Mouse (Mus musculus) intestine, embryonic 16.5 days (tissue): ENCODE results near the gene Zan. TPM values are rescaled to one million over a fixed set of nuclear protein-coding genes. Genes with fewer than 3 reads are reported as not detected.

Experiments
- ATAC-seq: fragments of 200-750 bp; cut with Nextera tagmentation; 2 replicates; pipeline ENCODE4 v1.8.0; 2017; ENCODE audit warnings: moderate TSS enrichment, moderate library complexity
- H3K27ac ChIP-seq: fragments of 300-500 bp; sonication (generic); 2 replicates; pipeline ENCODE4 v1.5.1; 2014; ENCODE audit warnings: mild to moderate bottlenecking, low read length
- H3K27me3 ChIP-seq: fragments of 300-500 bp; sonication (generic); replicated peaks from 2 replicates; pipeline ENCODE4 v1.6.1; 2014; ENCODE audit warnings: low read length, control low read depth, mixed read lengths; ENCODE audit not compliant: control insufficient read depth, insufficient read depth
- H3K36me3 ChIP-seq: fragments of 300-500 bp; sonication (generic); 2 replicates; pipeline ENCODE4 v1.6.1; 2014; ENCODE audit warnings: low read length, control low read depth; ENCODE audit not compliant: control insufficient read depth, insufficient read depth
- H3K4me1 ChIP-seq: fragments of 300-500 bp; sonication (generic); 2 replicates; pipeline ENCODE4 v1.6.1; 2014; ENCODE audit warnings: low read length, control low read depth, mixed read lengths; ENCODE audit not compliant: control insufficient read depth, insufficient read depth
- H3K4me2 ChIP-seq: fragments of 300-500 bp; sonication (generic); 2 replicates; pipeline ENCODE4 v1.6.1; 2014; ENCODE audit warnings: low read depth, low read length, control low read depth
- H3K4me3 ChIP-seq: fragments of 300-500 bp; sonication (generic); 2 replicates; pipeline ENCODE4 v1.5.1; 2014; ENCODE audit warnings: mild to moderate bottlenecking, low read length
- H3K9ac ChIP-seq: fragments of 300-500 bp; sonication (generic); 2 replicates; pipeline ENCODE4 v1.6.1; 2014; ENCODE audit warnings: low read depth, low read length
- H3K9me3 ChIP-seq: fragments of 300-500 bp; sonication (generic); 2 replicates; pipeline ENCODE4 v1.6.1; 2016; ENCODE audit warnings: low read length, control low read depth; ENCODE audit not compliant: control insufficient read depth
- WGBS: fragments of 180-500 bp; shearing (Covaris S2); extraction: QIAGEN DNeasy Blood & Tissue Kit; methylation state at CpG from one replicate; pipeline ENCODE4 v1.1.7; 2014; 5-methylcytosine and 5-hydroxymethylcytosine counted together
- polyA plus RNA-seq: library from polyadenylated mRNA; unstranded; fragments of >200 nt; fragmentation: Nextera tagmentation; extraction: Ambion mirVana; gene quantifications from 2 replicates; pipeline ENCODE4 v1.2.1, GENCODE M21; 2015

Gene Zan
- polyA plus RNA-seq, 1 experiment from 2014 or later = 0.89 TPM

DNA sequence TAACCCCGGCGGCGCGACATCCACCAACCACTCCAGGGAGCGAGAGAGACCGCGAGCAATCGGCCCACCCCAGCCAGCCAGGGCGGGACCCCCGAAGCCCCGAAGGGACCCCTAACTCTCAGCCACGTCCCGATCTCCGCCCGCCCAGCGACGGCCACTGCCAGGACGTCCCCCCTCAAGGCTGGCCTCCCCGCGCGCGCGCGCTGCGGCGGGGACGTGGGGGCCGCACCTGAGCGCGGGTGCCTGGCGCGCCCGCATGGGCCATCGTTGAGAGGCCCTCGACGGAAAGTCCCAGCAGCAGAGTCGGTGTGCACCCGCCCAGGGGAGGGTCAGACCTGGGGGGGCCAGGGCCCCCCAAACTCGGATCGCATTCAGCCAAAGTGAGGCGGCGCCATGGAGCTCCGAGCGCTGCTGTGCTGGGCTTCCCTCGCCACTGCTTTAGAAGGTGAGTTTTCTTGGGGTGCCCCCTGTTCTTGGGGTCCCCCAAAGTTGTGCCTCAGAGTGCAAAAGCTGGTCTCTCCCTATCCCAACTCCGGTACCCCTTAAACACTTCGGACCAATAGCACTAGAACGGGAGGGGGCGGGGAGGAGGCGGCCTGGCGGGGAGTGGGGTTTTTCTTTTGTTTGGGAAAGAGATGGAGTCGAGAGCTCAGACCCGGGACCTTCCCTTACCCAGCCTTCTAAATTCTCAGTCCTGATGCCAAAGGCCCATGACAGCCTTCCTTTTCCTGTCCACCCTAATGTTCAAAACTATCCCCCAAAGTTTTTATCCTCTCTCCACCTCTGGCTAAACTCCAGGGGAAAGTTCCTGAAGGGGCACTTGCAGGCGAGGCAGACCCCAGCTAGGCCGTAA lies 126.4 kb downstream of the Zan start:
- peak overlapping the region; percentile 95 for H3K9ac ChIP-seq
- peaks cover 5% of the 10 kb centered on the region; the same call in 1 of the 2 replicates for H3K36me3 ChIP-seq
- no peaks in the 10 kb centered on the region for H3K27me3 ChIP-seq
- peak overlapping the region; percentile 98 for H3K27ac ChIP-seq
- H3K4me1 ChIP-seq = peaks cover 42% of the 10 kb centered on the region
- WGBS = under 1% methylated on average over 55 of the region's 55 CpGs
- peak overlapping the region; percentile 84 for H3K4me2 ChIP-seq
- peak overlapping the region; percentile 74 for H3K4me3 ChIP-seq
- H3K9me3 ChIP-seq = no peaks in the 10 kb centered on the region
- ATAC-seq = peak; percentile 41

DNA sequence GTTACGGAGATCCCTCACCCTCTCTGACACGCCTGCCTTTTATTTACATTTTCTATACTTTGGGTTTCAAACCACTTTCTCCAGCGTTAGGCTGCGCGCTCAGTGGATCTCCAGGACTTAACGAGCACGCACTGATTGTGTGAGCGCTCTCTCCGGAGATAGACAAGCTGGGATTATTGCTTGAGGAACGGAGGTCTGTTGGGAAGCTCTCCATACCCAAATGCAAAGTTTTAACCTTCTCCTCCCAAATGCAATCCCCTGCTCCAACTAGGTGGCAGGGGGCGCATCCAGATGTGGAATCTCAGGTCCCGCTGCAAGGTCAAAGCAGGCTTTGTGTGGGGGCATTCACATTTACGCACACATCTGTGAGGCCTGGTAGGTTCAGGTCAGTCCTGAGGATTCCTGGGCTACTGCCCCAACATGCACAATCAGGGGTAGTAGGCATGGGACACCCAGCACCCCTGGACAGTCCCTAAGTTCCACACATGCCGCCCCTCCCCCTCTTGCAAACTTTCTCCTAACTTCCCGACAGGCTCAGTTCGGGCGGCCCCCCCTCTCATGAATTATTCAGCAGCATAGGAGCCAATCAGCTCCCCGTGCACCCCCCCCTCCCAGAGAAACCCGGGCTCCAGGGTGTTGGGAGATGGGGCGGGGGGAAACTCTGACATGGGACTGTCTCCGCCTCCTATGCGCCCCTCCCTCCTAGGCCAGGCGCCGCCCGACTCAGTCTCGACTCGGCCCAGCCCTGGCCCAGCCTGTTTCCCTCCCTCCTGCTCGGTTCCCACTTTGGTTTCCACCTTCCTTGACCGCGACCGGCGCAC lies 127.3 kb downstream of the Zan start, which contains the start of gene Ephb4:
TSS of gene Ephb4 (plus strand) at position 726 of the 821 bp plus-strand sequence.
- Histone ChIP-seq H3K27me3 (no peaks in the 10 kb centered on the region), H3K36me3 (no peaks in the 10 kb centered on the region), H3K4me1 (peaks cover 49% of the 10 kb centered on the region), H3K9ac (peak within 1 kb of the TSS; percentile 95), H3K4me3 (peak within 1 kb of the TSS; percentile 74), H3K4me2 (peak within 1 kb of the TSS; percentile 84), H3K27ac (peak within 1 kb of the TSS; percentile 98), H3K9me3 (no peaks in the 10 kb centered on the region)
- ATAC-seq = peak; percentile 92
- under 1% methylated on average over 32 of the region's 32 CpGs for WGBS

DNA sequence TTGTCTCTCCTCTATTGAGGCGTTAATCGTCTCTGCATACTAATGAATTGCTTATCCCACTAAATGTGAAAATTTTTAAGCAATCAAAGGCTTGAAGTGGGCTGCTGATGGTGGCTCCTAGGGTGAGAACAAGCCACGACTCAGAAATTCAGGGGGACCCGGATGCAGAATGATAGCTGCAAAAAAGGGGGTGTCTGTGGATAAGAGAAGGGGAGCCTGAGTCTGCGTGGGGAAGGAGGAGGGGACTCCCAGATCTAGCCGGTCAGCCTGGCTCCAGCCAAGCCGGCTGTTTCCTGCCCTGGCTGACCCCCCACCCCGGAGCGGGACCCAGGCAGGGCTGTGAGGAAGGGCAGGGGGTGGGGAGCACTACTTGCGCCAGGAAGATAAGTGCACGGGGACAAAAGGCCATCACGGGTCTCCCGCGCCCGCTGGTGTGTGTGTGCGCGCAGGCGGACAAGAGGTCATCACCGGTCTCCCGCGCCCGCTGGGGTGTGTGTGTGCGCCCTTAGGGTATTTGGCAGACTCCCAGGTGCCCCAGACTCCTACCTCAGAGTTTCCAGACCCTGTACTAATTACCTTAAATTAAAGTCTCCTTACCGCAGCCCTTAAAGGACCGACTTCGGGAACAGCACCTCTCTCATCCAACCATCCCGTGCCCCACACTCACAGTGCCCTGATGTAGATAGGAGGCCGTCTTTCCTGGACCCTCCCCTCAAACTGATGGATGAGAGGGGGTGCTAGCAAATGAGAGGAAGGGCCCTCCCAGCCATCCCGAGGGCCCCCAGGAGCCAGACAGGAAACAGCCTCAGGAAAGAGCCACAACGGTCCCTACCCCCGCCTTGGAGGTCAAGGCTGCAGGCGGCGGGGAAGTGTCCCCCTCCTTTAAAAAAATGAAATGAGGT lies 128.1 kb downstream of the Zan start:
- no peaks in the 10 kb centered on the region for H3K36me3 ChIP-seq
- H3K27ac ChIP-seq = peak overlapping the region; percentile 98
- no peaks in the 10 kb centered on the region for H3K9me3 ChIP-seq
- peak overlapping the region; percentile 74 for H3K4me3 ChIP-seq
- 1% methylated on average over 33 of the region's 33 CpGs for WGBS
- peak overlapping the region; percentile 84 for H3K4me2 ChIP-seq
- H3K27me3 ChIP-seq = no peaks in the 10 kb centered on the region
- ATAC-seq = no peak
- H3K4me1 ChIP-seq = peaks cover 49% of the 10 kb centered on the region
- peak overlapping the region; percentile 67 for H3K9ac ChIP-seq

GRCm38 (mm10) chr5:137347856-137348255 lies 129.0 kb downstream of the Zan start:
- H3K36me3 ChIP-seq = no peaks in the 10 kb centered on the region
- ATAC-seq = no peak
- H3K27ac ChIP-seq = peak overlapping the region; percentile 98
- H3K9ac ChIP-seq = peak overlapping the region; percentile 67
- H3K9me3 ChIP-seq = no peaks in the 10 kb centered on the region
- H3K4me3 ChIP-seq = no peak overlapping the region; the same call in 1 of the 2 replicates
- peak overlapping the region; percentile 84 for H3K4me2 ChIP-seq
- 14% methylated on average over 7 of the region's 7 CpGs for WGBS
- peaks cover 48% of the 10 kb centered on the region for H3K4me1 ChIP-seq
- H3K27me3 ChIP-seq = no peaks in the 10 kb centered on the region

GRCm38 (mm10) chr5:137346983-137347382 lies 129.9 kb downstream of the Zan start:
- H3K27ac ChIP-seq = peak overlapping the region; percentile 92
- H3K4me1 ChIP-seq = peaks cover 43% of the 10 kb centered on the region
- no peak overlapping the region for H3K4me3 ChIP-seq
- 0 out of 2 replicates have a peak overlapping the region, but pooled peaks have one; percentile 10 for H3K4me2 ChIP-seq
- 67% methylated on average over 4 of the region's 4 CpGs for WGBS
- H3K9me3 ChIP-seq = no peaks in the 10 kb centered on the region
- no peaks in the 10 kb centered on the region for H3K36me3 ChIP-seq
- H3K27me3 ChIP-seq = no peaks in the 10 kb centered on the region
- no peak for ATAC-seq
- 0 out of 2 replicates have a peak overlapping the region, but pooled peaks have one; percentile 45 for H3K9ac ChIP-seq

- peak overlapping the region; percentile 45; the same call in 1 of the 2 replicates for H3K9ac ChIP-seq
- H3K27ac ChIP-seq = peak overlapping the region; percentile 92
- peak overlapping the region; percentile 15; the same call in 1 of the 2 replicates for H3K4me3 ChIP-seq
- no peaks in the 10 kb centered on the region for H3K9me3 ChIP-seq
- H3K4me2 ChIP-seq = peak overlapping the region; percentile 41
- H3K36me3 ChIP-seq = no peaks in the 10 kb centered on the region
- WGBS = 50% methylated on average over 1 of the region's 1 CpGs
- no peaks in the 10 kb centered on the region for H3K27me3 ChIP-seq
- no peak for ATAC-seq
- H3K4me1 ChIP-seq = peaks cover 37% of the 10 kb centered on the region
Measured at GRCm38 (mm10) chr5:137346388-137346787, 130.5 kb downstream of the Zan start.

GRCm38 (mm10) chr5:137345821-137346220 lies 131.0 kb downstream of the Zan start:
- peak overlapping the region; percentile 41 for H3K4me2 ChIP-seq
- H3K27ac ChIP-seq = peak overlapping the region; percentile 92
- peaks cover 36% of the 10 kb centered on the region for H3K4me1 ChIP-seq
- peak; percentile 74 for ATAC-seq
- peak overlapping the region; percentile 15; the same call in 1 of the 2 replicates for H3K4me3 ChIP-seq
- no peaks in the 10 kb centered on the region for H3K36me3 ChIP-seq
- no peaks in the 10 kb centered on the region for H3K27me3 ChIP-seq
- no peak overlapping the region for H3K9ac ChIP-seq
- WGBS = 14% methylated on average over 9 of the region's 9 CpGs
- H3K9me3 ChIP-seq = no peaks in the 10 kb centered on the region

GRCm38 (mm10) chr5:137343869-137344268 lies 133.0 kb downstream of the Zan start:
- Histone ChIP-seq H3K4me3 (no peak overlapping the region), H3K27ac (peak overlapping the region; percentile 84), H3K9ac (no peak overlapping the region), H3K27me3 (no peaks in the 10 kb centered on the region), H3K4me1 (peaks cover 46% of the 10 kb centered on the region), H3K36me3 (no peaks in the 10 kb centered on the region), H3K9me3 (no peaks in the 10 kb centered on the region), H3K4me2 (no peak overlapping the region)
- ATAC-seq = no peak
